Mouse (Mus musculus) thymus, postnatal 4 days (tissue): ENCODE results near the gene Ephb6.
"Not testable (repeated sequence)": the region's sequence is repeated elsewhere in the genome, so short reads cannot be mapped to it uniquely, and the experiment has no call there.

Experiments
- DNase-seq: peaks from one replicate; pipeline ENCODE4 v3.0.0; 2021

The Ephb6 gene

GRCm38 (mm10) chr6:41605061-41605793 lies at the start of gene Ephb6:
Gene Ephb6, plus strand, starts transcription at chr6:41605482.
- peak; percentile 92 for DNase-seq

GRCm38 (mm10) chr6:41556389-41556788 lies 48.9 kb upstream of the Ephb6 start:
- no peak for DNase-seq

DNA sequence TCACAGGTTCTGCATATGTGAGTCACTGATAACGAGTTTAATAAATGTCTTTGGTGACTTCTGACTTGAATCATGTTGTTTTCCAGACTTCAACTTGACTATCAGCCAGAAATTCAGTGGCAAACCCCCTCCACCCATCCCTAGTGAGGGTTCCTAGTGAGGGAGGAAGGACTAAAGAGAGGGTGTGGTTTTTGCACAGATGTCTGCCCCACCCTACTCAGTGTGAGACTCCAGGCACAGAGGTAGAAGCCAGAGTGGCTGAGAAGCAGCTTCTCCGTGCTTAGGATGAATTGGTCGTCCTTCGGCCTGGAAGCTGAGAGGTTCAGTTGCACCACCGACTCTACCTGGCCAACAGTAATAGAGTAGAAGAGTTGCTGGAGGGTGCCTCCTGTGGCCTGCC lies 47.8 kb upstream of the Ephb6 start:
- DNase-seq: peak; percentile 72

DNA sequence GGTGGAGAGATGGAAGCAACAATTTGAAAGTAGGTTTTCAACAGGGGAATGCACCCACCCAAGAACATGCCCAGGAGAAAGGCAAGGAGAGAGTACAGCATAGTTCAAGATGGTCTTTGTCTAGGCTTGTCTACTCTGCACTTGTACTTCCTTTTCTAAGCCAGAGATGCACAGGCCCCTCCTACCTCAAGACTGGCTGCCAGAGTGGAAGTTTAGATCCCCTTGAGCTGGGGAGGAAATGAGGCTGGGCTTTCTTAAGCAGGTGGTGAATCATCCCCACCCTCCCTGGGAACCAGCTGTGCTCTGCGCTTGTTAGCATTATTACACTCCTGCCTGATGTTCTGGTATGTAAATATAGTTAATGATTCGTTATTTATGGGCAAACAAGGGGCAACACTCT lies 47.0 kb upstream of the Ephb6 start:
- DNase-seq: peak; percentile 80

GRCm38 (mm10) chr6:41559331-41559730 lies 46.0 kb upstream of the Ephb6 start:
- DNase-seq: peak; percentile 84

GRCm38 (mm10) chr6:41560273-41560672 lies 45.0 kb upstream of the Ephb6 start:
- peak; percentile 24 for DNase-seq

GRCm38 (mm10) chr6:41562598-41562997 lies 42.7 kb upstream of the Ephb6 start:
- DNase-seq: no peak

GRCm38 (mm10) chr6:41563104-41563951 lies 42.0 kb upstream of the Ephb6 start:
- DNase-seq: not testable (repeated sequence)

DNA sequence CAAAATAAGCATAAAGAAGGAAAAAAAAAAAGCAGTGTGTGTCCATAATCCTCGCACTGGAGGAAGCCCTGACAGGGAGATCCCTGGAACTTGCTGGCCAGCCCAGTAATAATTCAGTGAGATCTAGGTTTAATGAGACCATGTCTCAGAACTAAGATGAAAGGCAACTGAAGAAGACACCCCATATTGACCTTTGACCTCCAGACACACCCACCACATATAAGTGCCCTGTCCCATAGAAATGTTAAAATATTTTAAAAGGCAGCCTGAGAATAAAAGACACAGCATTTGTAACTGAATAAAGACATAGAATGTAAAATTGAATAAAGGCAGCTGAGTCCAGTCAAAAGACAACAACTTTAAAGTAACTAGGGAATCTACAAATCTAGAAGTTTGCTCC lies 40.0 kb upstream of the Ephb6 start:
- DNase-seq: no peak

GRCm38 (mm10) chr6:41566965-41567364 lies 38.3 kb upstream of the Ephb6 start:
- DNase-seq: no peak

- no peak for DNase-seq
Measured at GRCm38 (mm10) chr6:41569078-41569477, 36.2 kb upstream of the Ephb6 start.

DNA sequence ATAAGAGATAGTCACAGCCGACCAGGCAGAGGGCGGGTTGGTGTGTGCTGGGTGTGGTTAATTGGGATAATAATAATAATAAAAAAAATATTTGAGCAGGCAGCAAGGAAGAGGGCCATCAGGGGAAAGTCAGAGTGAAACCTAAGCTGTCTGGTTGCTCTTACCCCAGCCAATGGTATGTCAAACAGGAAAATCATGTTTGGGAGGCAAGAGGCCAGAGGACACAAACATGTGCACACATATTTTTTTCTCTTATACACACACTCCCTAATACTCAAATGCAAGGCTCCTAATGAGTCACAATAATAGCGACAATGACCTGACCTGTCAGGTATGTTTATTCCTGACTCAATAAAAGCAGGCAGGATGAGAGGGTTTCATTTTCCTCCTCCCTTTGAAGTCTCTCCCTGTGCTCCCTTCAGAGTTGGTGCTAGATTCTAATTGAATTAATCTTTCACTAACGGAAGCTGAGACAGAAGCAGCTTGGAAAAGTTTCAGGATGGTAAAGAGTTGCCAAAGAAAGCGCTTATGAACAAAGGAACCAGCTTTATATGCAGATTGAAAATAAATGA lies 28.7 kb upstream of the Ephb6 start:
- DNase-seq: no peak

GRCm38 (mm10) chr6:41577297-41577696 lies 28.0 kb upstream of the Ephb6 start:
- DNase-seq: no peak

DNA sequence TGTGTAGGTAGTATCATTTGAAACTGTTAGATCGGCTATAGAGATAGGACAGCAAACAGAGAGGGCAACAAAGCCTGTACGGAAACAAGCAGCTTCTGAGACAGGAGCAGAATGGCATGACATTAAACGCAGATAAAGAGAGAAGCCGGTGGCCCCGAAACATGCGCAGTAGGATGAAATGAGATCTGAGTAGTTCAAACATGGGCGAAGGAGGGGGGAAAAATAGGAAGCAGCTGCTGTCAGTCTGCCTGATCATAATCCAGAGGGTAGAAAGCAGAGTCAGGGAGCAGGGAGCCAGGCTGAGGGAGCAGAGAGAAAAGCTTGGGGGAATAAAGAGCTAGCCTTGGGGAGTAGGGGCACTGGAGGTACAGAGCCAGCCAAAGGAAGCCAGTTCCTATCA lies 24.0 kb upstream of the Ephb6 start:
- DNase-seq: no peak

DNA sequence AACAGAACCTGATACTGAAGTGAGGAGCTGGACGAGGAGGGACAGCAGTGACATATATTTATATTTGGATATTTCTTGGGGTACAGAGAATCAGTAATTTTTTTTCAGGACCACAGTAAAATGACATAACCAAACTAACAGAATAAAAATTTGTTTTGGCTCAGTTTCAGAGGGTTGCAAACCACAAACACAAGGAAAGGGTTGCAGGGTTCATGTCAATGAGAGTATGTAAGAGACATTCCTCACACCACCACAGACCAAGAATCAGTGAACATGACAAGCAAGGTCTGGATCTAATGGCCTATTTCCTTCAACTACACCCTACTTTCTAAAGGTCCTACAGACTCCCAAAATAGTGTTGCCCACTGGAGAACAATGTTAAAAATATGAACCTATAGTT lies 23.1 kb upstream of the Ephb6 start:
- no peak for DNase-seq

DNA sequence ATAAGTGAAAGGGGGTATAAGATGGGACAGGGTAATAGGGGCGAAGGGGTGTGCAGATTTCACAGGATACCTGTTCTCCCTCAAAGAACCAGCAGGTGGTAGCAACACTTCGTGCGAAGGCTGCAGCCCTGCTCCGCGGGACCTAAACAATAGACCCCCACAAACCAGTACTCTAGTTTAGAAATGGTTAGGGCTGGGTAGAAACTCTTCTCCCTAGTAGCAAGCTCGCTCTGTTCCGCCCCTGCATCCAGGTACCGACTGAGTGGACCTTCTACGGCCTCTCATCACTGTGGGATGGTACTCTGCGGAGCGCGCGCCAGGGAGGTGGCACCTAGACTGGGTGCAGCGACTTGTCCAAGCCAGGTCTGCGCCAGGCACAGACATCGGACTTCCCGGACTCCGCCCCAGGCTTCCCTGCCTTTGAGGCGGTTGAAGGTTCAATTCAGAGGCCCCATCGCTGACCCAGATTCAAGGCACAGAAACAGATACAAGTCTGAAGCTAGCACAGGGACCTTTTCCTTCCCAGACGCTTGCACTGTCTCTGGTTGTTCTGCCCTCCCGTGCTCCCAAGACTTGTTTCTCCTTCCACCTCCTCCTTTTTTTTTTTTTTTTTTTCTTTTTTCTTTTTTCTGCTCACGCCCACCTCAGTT lies 756 bp upstream of the Ephb6 start:
- DNase-seq: peak; percentile 82

- DNase-seq: no peak
Measured at GRCm38 (mm10) chr6:41605794-41606104, 467 bp downstream of the Ephb6 start.

GRCm38 (mm10) chr6:41606214-41606613 lies 932 bp downstream of the Ephb6 start:
- peak; percentile 68 for DNase-seq

DNA sequence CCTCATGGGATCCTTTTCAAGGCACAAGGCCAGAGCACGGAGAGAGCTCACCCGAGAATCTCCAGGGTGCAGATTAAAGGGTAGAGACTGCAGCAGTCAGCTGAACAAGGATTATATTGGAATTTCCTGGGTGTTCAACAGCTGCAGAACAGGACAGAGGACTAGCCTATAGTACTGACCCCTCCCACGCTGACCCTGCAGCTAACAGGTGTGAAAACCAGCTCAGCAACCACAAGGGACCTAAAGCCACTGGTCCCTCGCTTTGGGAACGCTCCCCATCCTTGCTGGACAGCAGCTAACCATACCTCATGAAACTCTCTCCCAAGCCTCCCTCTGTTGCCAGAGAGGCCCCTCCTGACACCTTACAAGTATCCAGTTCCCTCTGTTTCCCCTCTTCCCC lies 2.4 kb downstream of the Ephb6 start:
- DNase-seq: peak; percentile 13

- DNase-seq: no peak
Measured at GRCm38 (mm10) chr6:41620173-41620798, 15.0 kb downstream of the Ephb6 start.

DNA sequence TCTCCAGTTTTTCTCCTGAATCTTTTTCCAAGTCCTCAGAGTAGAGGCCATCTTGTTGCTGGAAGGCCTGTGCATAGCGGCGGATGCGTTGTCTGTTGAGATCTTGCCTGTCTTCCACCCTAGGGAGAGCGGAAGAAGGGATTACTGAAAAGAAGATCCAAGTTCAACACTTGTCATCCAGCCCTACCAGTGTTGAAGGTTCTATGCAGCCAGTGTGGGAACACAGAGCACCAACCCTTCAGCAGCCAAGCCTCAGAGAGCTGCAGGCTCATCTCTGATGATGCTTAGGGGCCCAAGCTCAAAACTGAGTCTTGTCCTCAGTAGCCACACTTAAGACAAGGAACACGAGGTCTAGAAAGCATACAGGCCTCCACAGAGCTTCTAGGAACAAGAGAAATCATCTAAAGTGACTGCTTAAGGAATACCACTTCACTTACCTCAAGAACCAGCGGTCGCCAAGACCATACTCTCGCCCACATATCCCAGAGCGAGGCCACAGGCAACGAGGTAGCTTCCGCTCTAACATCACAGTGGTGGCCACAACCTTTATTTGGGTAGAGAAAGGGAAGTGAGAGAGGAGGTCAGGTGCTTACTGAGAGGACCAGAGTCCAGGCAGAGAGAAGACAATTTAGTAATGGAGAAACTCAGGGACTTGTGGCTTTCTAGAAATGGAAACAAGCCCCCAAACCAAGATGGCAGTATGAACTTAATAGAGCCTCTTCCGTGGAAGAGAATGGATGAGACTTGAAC lies 16.1 kb downstream of the Ephb6 start:
- no peak for DNase-seq

GRCm38 (mm10) chr6:41622661-41623060 lies 17.4 kb downstream of the Ephb6 start:
- peak; percentile 79 for DNase-seq
